Mouse (Mus musculus) brain, adult 2 months (tissue): Measurements from ENCODE around the gene Plxnc1.

Source experiments
- DNase-seq: peaks from one replicate; pipeline ENCODE4 v3.0.0; 2011; ENCODE audit warnings: low read depth, low spot score

Plxnc1 gene

DNA sequence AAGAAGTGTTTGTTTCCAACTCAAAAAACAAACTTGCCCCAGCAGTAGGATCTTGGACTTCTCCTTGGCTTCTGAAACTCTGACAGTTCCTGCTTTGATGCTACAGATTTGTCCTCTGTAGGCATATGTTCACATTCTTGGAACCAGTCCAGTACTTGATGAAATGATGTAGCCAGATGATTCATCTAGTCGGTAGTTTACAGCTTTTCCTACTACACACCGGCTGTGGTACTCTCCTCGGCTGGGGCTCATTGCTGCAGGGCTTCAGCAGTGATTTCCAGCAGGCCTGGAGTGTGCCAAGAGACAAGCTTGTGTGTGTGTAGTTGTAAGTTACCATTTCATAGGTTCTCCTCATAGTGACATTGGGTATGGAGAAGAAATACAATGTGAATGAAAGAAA is 173.1 kb downstream of the Plxnc1 start:
- peak; percentile 82 for DNase-seq

DNA sequence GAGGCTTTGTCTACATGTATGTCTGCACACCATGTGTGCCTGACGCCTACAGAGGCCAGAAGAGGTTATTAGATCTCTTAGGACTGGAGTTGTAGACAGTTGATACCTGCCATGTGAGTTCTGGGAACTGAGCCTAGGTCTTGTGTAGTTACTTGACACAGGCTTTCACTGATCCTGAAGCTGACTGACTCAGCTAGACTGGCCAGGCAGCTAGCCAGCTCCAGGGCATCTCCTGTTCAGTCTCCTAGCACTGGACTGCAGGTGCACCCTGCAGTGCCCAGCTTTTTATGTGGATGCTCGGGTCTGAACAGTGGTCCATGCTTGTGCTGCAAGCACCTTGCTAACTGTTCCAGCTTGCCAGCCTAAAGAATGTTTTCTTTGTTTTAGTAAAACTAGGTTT is 197.6 kb downstream of the Plxnc1 start:
- DNase-seq: peak; percentile 12

DNA sequence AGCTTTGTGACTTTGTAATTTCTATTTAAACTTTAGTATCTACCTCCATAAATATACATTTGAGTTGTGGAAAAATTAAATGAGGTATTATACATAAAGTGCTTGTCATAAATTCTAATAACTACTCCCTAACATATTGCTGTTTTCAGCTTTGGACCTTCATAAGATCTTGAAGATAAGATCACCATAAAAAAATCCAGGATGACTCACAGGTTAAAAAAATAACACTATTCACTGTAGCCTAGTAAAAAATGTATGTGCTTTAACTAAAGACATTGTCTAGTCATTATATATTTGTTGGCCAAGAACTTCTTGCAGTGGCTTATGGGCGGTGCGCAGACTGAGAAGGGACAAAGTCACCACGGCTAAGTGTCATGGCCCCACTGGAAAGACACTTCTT is 203.2 kb downstream of the Plxnc1 start:
- no peak for DNase-seq
